Mouse (Mus musculus): Measurements from ENCODE around the gene Txndc12.

Gene Txndc12

GRCm38 (mm10) chr4:108834115-108834970 lies at the start of gene Txndc12:
Txndc12 (plus strand) TSS chr4:108834601.
- peak; percentile 94 for DNase-seq

DNA sequence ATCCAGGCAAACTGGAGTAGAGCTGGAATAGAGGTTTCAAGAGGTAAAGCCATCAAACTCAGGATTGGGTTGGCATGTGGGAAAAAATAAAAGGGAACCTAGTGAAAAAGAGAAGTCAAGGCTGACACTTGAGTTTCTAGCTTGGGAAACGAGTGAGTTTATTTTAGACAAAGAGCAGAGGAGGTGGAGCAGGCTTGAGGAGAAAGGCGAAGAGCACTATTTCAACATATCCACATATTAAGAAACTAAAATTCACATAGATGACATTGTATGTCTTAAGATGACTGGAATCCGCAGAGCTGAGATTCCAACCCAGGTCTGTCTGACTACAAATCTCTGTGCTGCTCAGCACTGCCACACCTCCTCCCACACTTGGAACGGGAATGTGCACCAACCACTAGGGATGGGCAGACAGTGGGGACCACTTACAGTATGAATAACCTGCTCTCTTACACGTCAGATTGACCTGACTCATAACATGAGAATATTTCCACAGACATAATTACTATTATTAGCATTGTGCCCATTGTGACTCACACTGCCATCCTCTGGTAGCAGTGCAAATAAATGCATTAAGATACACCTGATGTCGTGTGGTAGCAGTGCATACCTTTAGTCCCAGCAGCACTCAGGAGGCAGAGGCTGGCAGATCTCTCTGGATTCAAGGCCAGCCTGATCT lies 45.0 kb upstream of the Txndc12 start:
- no peak for DNase-seq

GRCm38 (mm10) chr4:108790507-108790906 lies 43.9 kb upstream of the Txndc12 start:
- DNase-seq: no peak

DNA sequence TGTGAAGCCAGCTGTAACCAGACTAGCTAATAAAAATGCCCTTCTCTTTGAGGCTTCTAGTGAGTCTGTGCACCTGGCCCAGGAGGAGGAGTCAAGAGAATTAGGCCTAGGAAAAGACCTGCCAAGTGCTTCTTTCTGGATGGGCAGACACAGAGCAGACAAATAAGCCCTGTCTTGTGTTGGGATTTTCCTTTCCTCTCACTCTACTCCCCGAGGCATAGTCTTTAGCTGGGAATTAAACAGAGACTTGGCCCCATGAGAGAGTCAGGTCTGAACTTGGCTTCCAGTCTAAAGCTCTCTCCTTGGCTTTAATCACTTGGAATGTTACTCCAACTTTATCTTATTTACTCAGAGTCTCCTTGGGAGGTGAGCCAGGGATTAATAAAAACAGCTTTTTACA lies 40.5 kb upstream of the Txndc12 start:
- DNase-seq: no peak

DNA sequence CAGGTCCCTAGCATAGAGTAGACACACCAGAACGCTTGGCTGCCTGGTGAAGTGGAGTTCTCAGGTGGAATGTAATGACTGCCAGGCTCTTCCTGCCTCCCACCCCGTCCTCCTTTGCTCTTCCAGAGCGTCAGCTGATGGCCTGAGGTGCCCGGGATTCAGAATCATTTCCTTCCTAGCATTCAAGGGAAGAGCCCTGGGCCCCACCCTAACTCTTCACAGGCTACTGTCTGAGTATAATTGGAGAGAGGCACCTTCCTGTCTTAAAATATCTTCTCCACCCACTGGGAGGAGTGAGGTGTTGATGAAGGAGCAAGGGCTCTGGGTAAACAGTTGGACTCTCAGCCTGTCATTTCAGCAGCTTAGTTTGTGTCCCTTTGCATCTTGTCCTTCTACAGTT lies 37.7 kb upstream of the Txndc12 start:
- DNase-seq: peak; percentile 27

GRCm38 (mm10) chr4:108798083-108798830 lies 36.1 kb upstream of the Txndc12 start:
- DNase-seq: peak; percentile 80

DNA sequence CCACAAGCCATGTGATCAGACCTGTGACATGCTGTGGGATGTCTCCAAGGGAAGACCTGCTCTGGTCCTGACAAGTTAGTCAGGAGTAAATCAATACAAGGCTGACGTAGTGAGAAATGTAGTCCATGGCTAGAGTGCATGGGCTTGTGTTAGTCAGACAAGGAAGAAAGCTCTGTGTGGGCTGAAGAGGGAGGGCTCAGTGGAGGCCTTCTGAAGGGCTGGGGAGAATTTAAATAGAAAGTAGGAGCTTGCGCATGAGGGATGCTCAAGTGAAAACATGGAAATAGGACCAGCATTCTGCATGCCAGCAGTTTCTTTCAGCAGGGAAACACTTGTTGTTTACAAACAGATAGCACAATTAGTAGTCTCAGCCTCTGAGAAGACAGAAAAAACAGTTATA lies 30.9 kb upstream of the Txndc12 start:
- no peak for DNase-seq

GRCm38 (mm10) chr4:108811142-108811541 lies 23.3 kb upstream of the Txndc12 start:
- DNase-seq: no peak

DNA sequence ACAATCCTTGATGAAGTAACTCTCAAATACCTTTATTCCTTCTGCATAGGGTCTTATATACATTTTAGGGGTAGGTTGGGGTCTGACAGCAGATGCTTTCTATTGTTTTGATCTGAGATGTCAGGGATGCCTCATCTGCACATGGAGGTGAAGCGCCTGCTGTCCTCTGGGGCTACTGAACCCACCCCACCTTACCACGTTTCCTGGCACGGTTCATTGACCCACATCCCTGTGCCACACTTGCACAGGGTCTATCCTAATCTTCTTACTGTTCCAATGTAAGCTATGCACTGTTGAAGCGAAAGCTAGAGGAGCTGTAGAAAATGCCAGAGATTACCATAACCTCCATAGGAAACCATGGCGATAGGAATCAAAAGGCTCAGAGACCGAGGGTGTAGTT lies 22.9 kb upstream of the Txndc12 start:
- DNase-seq: no peak

DNA sequence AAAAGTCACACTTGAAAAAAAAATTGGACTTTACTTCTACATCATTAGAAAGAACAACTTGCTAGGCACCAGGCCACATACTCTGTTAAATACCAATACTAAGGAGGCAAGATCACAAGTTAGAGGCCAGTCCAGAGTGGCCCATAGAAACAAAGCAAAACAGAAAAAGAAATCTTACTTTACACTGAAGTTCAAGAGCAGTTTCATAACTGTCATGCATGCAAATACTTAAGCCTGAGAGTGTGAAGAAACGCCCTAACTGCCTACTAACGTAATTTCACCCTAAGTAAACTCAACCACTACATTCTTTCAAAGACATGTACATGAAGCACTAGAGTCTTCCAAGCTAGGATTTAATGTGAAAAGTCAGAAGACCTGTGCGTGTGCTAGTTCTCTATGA lies 8.7 kb upstream of the Txndc12 start:
- no peak for DNase-seq

DNA sequence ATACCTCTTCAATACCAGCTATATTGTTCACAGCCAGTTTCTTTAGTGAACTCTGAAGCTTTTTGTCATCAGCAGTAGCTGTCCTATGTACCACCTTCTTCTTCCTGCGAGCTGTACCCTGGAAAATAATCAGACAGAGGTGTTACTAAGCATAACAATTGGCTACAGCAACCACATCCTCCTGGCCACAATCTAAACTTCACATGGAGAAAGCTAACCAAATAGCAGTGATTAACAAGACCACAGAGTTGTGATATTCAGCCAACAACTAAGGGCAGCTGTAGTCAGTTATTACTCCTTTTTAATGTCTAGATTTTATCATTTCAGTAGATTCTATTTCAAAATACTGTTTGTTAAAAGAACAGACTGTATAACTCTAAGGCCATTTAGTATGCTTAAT lies 8.3 kb upstream of the Txndc12 start:
- no peak for DNase-seq

DNA sequence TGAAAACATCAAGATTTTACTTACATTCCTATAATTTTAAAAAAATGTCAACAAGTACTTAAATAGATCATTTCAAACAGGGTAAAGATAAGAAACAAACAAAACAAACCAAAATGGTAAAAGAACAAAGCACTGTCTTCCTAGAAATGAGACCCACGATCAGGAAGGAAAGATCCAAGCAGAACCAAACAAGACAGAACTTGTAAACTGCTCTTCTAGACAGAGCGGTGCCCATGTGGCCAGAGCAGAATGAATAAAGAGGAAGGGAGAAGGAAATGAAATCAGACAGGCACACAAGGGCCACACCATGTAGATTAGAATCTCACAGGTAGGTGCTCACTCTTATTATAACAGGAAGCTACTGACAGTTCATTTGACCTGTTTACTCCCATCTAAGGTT lies 7.8 kb upstream of the Txndc12 start:
- no peak for DNase-seq

GRCm38 (mm10) chr4:108830698-108831097 lies 3.7 kb upstream of the Txndc12 start:
- no peak for DNase-seq

- DNase-seq: peak; percentile 94
These were observed 1.2 kb upstream of the Txndc12 start, which contains the start of gene Btf3l4 for GRCm38 (mm10) chr4:108832916-108833827. Btf3l4 (minus strand) TSS chr4:108833614.

GRCm38 (mm10) chr4:108833828-108834114 lies 630 bp upstream of the Txndc12 start:
- DNase-seq: no peak

DNA sequence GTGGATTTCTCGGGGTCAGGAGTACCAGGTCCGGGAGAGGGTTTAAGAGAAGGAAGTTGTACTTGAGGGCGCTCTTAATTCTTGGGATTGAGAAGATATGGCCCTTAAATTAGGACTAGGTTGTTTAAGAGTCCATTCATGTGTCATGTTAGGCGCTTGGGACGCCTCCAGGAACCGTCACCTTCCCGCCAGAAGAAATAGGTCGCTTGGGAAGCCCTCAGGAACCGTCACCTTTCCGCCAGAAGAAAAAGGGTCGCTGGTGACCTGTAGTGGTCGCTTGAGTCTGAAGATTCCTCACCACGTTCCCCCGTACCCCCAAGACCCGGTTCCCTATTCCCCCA lies 540 bp downstream of the Txndc12 start:
- DNase-seq: no peak

DNA sequence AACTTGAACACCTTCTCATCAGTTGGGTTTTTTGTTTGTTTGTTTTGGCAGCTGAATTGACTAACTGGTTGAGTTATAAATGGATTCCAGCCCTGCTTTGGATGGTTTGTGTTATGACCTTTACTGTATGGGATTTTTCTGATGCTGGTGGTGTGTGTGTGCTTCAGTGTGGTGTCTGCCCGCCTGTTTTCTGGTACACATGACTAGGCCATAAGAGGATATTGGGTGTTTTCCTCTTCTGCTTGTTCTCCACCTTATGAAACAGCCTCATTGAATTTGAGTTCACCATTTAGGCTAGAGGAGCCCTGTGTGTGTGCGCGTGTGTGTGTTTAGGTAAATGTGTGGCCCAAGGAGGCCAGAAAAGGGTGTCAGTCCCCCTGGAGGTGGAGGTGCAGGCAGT lies 1.1 kb downstream of the Txndc12 start:
- no peak for DNase-seq

GRCm38 (mm10) chr4:108838031-108838430 lies 3.6 kb downstream of the Txndc12 start:
- no peak for DNase-seq

DNA sequence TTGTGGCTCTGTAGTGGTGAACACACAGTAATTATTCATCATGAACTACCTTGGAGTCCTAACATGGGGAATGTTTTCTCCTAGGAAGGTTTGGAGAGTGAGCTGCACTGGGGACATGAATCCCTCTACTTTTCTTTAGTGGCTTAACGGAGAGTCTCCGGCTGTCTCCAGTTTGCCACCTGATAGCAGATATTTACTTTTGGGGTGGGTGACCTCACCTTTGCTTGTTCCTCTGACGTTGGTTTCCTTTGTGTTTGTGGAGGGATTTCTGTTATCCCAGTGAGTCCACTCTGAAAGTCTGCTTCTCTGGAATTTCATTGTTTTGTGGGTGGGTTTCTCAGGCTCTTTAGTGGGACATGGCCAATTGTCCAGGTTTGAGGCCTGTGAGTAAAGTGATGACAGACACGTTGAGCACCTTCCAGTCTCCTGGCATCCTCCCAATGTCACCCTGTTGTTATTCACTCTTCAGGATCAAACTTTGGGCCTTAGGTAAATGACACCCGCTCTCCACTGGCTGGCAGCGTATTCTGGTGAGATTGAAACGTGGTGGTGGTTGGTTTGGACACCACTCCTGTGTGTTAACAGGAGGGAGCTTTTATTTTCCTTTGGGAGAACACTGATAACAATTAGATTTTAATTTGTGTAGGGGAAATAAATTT lies 7.6 kb downstream of the Txndc12 start:
- DNase-seq: no peak

GRCm38 (mm10) chr4:108843336-108843735 lies 8.9 kb downstream of the Txndc12 start:
- no peak for DNase-seq

GRCm38 (mm10) chr4:108845824-108846569 lies 11.6 kb downstream of the Txndc12 start:
- no peak for DNase-seq

Measured in kidney, postnatal 14 days (tissue).